Mouse (Mus musculus): ENCODE results near the gene Gm28051. TPM values are rescaled to one million over a fixed set of nuclear protein-coding genes. Genes with fewer than 3 reads are reported as not detected.

Gm28051 gene
- polyA plus RNA-seq, 1 experiment from 2014 or later, result not detected

GRCm38 (mm10) chr12:102700453-102700852 is 57.1 kb downstream of the Gm28051 start:
- ATAC-seq (ENCODE audit: low FRiP score, low TSS enrichment) (no peak), DNase-seq (no peak)
- H3K4me1 ChIP-seq (ENCODE audit: control insufficient read depth, insufficient read depth, low read length), result peaks cover 37% of the 10 kb centered on the region

GRCm38 (mm10) chr12:102699156-102699555 is 58.4 kb downstream of the Gm28051 start:
- Histone ChIP-seq H3K4me2 (ENCODE audit: low read length) (no peak overlapping the region), H3K36me3 (ENCODE audit: control insufficient read depth, insufficient read depth, low read length) (no peaks in the 10 kb centered on the region), H3K9ac (replicated peaks; ENCODE audit: low read length) (no peak overlapping the region), H3K4me3 (replicated peaks; ENCODE audit: low read depth, low read length) (no peak overlapping the region), H3K27me3 (ENCODE audit: control insufficient read depth, insufficient read depth, low read length) (no peaks in the 10 kb centered on the region), H3K27ac (replicated peaks; ENCODE audit: low read depth, low read length) (peak overlapping the region; percentile 3; the same call in 1 of the 2 replicates), H3K9me3 (ENCODE audit: control insufficient read depth, low read length) (no peaks in the 10 kb centered on the region), H3K4me1 (ENCODE audit: control insufficient read depth, insufficient read depth, low read length) (peaks cover 34% of the 10 kb centered on the region)
- WGBS, result 29% methylated on average over 1 of the region's 1 CpGs
- DNase-seq (no peak), ATAC-seq (ENCODE audit: low FRiP score, low TSS enrichment) (no peak)

More at GRCm38 (mm10) chr12:102700453-102700852, 57.1 kb downstream of the Gm28051 start:
- Histone ChIP-seq H3K27ac (replicated peaks; ENCODE audit: low read depth, low read length) (no peak overlapping the region), H3K27me3 (ENCODE audit: control insufficient read depth, insufficient read depth, low read length) (no peaks in the 10 kb centered on the region), H3K9ac (replicated peaks; ENCODE audit: low read length) (no peak overlapping the region), H3K9me3 (ENCODE audit: control insufficient read depth, low read length) (no peaks in the 10 kb centered on the region), H3K4me3 (replicated peaks; ENCODE audit: low read depth, low read length) (no peak overlapping the region), H3K36me3 (ENCODE audit: control insufficient read depth, insufficient read depth, low read length) (no peaks in the 10 kb centered on the region), H3K4me2 (ENCODE audit: low read length) (no peak overlapping the region)
- WGBS, result 72% methylated on average over 12 of the region's 12 CpGs

- H3K4me3 ChIP-seq (replicated peaks; ENCODE audit: low read depth, low read length), result no peak overlapping the region
- no peaks in the 10 kb centered on the region for H3K27me3 ChIP-seq (ENCODE audit: control insufficient read depth, insufficient read depth, low read length)
- ATAC-seq (ENCODE audit: low FRiP score, low TSS enrichment), result 0 out of 2 replicates have a peak, but pooled peaks have one; percentile 14
- H3K4me2 ChIP-seq (ENCODE audit: low read length), result no peak overlapping the region
- no peaks in the 10 kb centered on the region for H3K36me3 ChIP-seq (ENCODE audit: control insufficient read depth, insufficient read depth, low read length)
- H3K4me1 ChIP-seq (ENCODE audit: control insufficient read depth, insufficient read depth, low read length), result peaks cover 30% of the 10 kb centered on the region
- H3K27ac ChIP-seq (replicated peaks; ENCODE audit: low read depth, low read length), result peak overlapping the region; percentile 3
- no peaks in the 10 kb centered on the region for H3K9me3 ChIP-seq (ENCODE audit: control insufficient read depth, low read length)
- 11% methylated on average over 1 of the region's 1 CpGs for WGBS
- peak overlapping the region; percentile 4; the same call in 1 of the 2 replicates for H3K9ac ChIP-seq (replicated peaks; ENCODE audit: low read length)
- DNase-seq, result peak; percentile 47
These were observed 59.4 kb downstream of the Gm28051 start for GRCm38 (mm10) chr12:102698089-102698684.

GRCm38 (mm10) chr12:102697381-102697780 is 60.2 kb downstream of the Gm28051 start:
- Histone ChIP-seq H3K36me3 (ENCODE audit: control insufficient read depth, insufficient read depth, low read length) (no peaks in the 10 kb centered on the region), H3K4me1 (ENCODE audit: control insufficient read depth, insufficient read depth, low read length) (peaks cover 24% of the 10 kb centered on the region), H3K27me3 (ENCODE audit: control insufficient read depth, insufficient read depth, low read length) (no peaks in the 10 kb centered on the region), H3K4me3 (replicated peaks; ENCODE audit: low read depth, low read length) (no peak overlapping the region), H3K9ac (replicated peaks; ENCODE audit: low read length) (no peak overlapping the region), H3K4me2 (ENCODE audit: low read length) (no peak overlapping the region), H3K27ac (replicated peaks; ENCODE audit: low read depth, low read length) (no peak overlapping the region), H3K9me3 (ENCODE audit: control insufficient read depth, low read length) (no peaks in the 10 kb centered on the region)
- ATAC-seq (ENCODE audit: low FRiP score, low TSS enrichment) (no peak), DNase-seq (no peak)
- 79% methylated on average over 7 of the region's 7 CpGs for WGBS

GRCm38 (mm10) chr12:102696635-102697354 is 60.8 kb downstream of the Gm28051 start:
- WGBS, result 92% methylated on average over 14 of the region's 14 CpGs
- ATAC-seq (ENCODE audit: low FRiP score, low TSS enrichment) (no peak), DNase-seq (no peak)
- Histone ChIP-seq H3K9me3 (ENCODE audit: control insufficient read depth, low read length) (no peaks in the 10 kb centered on the region), H3K9ac (replicated peaks; ENCODE audit: low read length) (no peak overlapping the region), H3K4me2 (ENCODE audit: low read length) (no peak overlapping the region), H3K27me3 (ENCODE audit: control insufficient read depth, insufficient read depth, low read length) (no peaks in the 10 kb centered on the region), H3K4me3 (replicated peaks; ENCODE audit: low read depth, low read length) (no peak overlapping the region), H3K4me1 (ENCODE audit: control insufficient read depth, insufficient read depth, low read length) (peaks cover 18% of the 10 kb centered on the region), H3K27ac (replicated peaks; ENCODE audit: low read depth, low read length) (no peak overlapping the region), H3K36me3 (ENCODE audit: control insufficient read depth, insufficient read depth, low read length) (no peaks in the 10 kb centered on the region)

GRCm38 (mm10) chr12:102695369-102696239 is 62.0 kb downstream of the Gm28051 start:
- no peak for DNase-seq
- Histone ChIP-seq H3K27ac (replicated peaks; ENCODE audit: low read depth, low read length) (no peak overlapping the region), H3K36me3 (ENCODE audit: control insufficient read depth, insufficient read depth, low read length) (no peaks in the 10 kb centered on the region), H3K9me3 (ENCODE audit: control insufficient read depth, low read length) (no peaks in the 10 kb centered on the region), H3K9ac (replicated peaks; ENCODE audit: low read length) (no peak overlapping the region), H3K27me3 (ENCODE audit: control insufficient read depth, insufficient read depth, low read length) (no peaks in the 10 kb centered on the region), H3K4me3 (replicated peaks; ENCODE audit: low read depth, low read length) (no peak overlapping the region), H3K4me2 (ENCODE audit: low read length) (no peak overlapping the region), H3K4me1 (ENCODE audit: control insufficient read depth, insufficient read depth, low read length) (peaks cover 18% of the 10 kb centered on the region)
- no peak for ATAC-seq (ENCODE audit: low FRiP score, low TSS enrichment)
- 60% methylated on average over 18 of the region's 18 CpGs for WGBS

GRCm38 (mm10) chr12:102691761-102692160 is 65.8 kb downstream of the Gm28051 start:
- 85% methylated on average over 6 of the region's 7 CpGs for WGBS
- 0 out of 2 replicates have a peak, but pooled peaks cover 3% of the 10 kb centered on the region for H3K4me1 ChIP-seq (ENCODE audit: control insufficient read depth, insufficient read depth, low read length)
- no peak overlapping the region for H3K9ac ChIP-seq (replicated peaks; ENCODE audit: low read length)
- DNase-seq (no peak), ATAC-seq (ENCODE audit: low FRiP score, low TSS enrichment) (no peak)
- no peak overlapping the region for H3K4me2 ChIP-seq (ENCODE audit: low read length)
- no peaks in the 10 kb centered on the region for H3K27me3 ChIP-seq (ENCODE audit: control insufficient read depth, insufficient read depth, low read length)
- H3K9me3 ChIP-seq (ENCODE audit: control insufficient read depth, low read length), result no peaks in the 10 kb centered on the region
- H3K36me3 ChIP-seq (ENCODE audit: control insufficient read depth, insufficient read depth, low read length), result no peaks in the 10 kb centered on the region
- no peak overlapping the region for H3K27ac ChIP-seq (replicated peaks; ENCODE audit: low read depth, low read length)
- H3K4me3 ChIP-seq (replicated peaks; ENCODE audit: low read depth, low read length), result no peak overlapping the region

GRCm38 (mm10) chr12:102691180-102691579 is 66.4 kb downstream of the Gm28051 start:
- Histone ChIP-seq H3K4me3 (replicated peaks; ENCODE audit: low read depth, low read length) (no peak overlapping the region), H3K9ac (replicated peaks; ENCODE audit: low read length) (no peak overlapping the region), H3K36me3 (ENCODE audit: control insufficient read depth, insufficient read depth, low read length) (no peaks in the 10 kb centered on the region), H3K4me2 (ENCODE audit: low read length) (no peak overlapping the region), H3K4me1 (ENCODE audit: control insufficient read depth, insufficient read depth, low read length) (peaks cover 3% of the 10 kb centered on the region; the same call in 1 of the 2 replicates), H3K27ac (replicated peaks; ENCODE audit: low read depth, low read length) (no peak overlapping the region), H3K9me3 (ENCODE audit: control insufficient read depth, low read length) (no peaks in the 10 kb centered on the region), H3K27me3 (ENCODE audit: control insufficient read depth, insufficient read depth, low read length) (no peaks in the 10 kb centered on the region)
- DNase-seq (no peak), ATAC-seq (ENCODE audit: low FRiP score, low TSS enrichment) (no peak)
- 77% methylated on average over 11 of the region's 11 CpGs for WGBS

Measured in midbrain, embryonic 14.5 days (tissue).